Mouse (Mus musculus) neural tube, embryonic 15.5 days (tissue): ENCODE results near the gene Tbc1d1. TPM values are rescaled to one million over a fixed set of nuclear protein-coding genes. Genes with fewer than 3 reads are reported as not detected.

Experiments used
- microRNA-seq: library from miRNA; unstranded; fragments of <30 nt; microRNA quantifications from one replicate; pipeline ENCODE4, GENCODE M21; 2017
- polyA plus RNA-seq: library from polyadenylated mRNA; unstranded; fragments of >200 nt; fragmentation: Nextera tagmentation; extraction: Ambion mirVana; gene quantifications from 2 replicates; pipeline ENCODE4 v1.2.1, GENCODE M21; 2015

Gene Tbc1d1
- polyA plus RNA-seq, 1 experiment from 2014 or later, result 13.5 TPM

Small RNA genes within 50 kb of the gene (microRNA-seq; reads per million reads assigned to microRNA genes)
- not detected for gene Gm22395

Other genes with a start within 250 kb of the Tbc1d1 start
- 7.9 and 10.4 TPM in 2 replicates for gene Rell1, start 187.4 kb upstream of the Tbc1d1 start, polyA plus RNA-seq
- gene Pgm2, start 63.4 kb upstream of the Tbc1d1 start, polyA plus RNA-seq, result 19.3 and 21.9 TPM in 2 replicates